Mouse (Mus musculus): ENCODE measurements around the gene Nell2.

Nell2 gene

GRCm38 (mm10) chr15:95100133-95100532 is 428.2 kb downstream of the Nell2 start:
- DNase-seq (ENCODE audit: low spot score in 2 of 2) = peak in 1 of 2 experiments; percentile 13

DNA sequence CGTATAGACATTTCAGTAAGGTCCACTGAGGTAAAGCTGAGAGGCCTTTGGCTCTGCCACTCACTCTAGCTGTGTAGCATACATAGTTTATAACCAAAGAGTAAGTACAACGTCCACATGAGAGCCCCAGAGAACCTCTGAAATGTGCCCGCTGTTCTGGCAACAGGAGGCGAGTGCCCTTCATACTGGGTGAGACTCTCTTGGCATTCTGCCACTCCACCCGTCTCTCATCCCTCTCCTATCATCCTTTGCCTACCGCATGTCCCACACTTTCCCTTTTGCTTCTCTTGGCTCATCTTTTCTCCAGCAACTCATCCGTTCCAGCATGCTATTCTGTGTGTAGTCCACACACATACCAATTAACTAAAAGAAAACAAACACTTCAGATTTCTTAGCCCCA is 442.4 kb downstream of the Nell2 start:
- no peak for DNase-seq (ENCODE audit: low spot score in 2 of 2)

- DNase-seq (ENCODE audit: low spot score in 2 of 2) = no peak
Measured at GRCm38 (mm10) chr15:95081654-95082053, 446.7 kb downstream of the Nell2 start.

- DNase-seq (ENCODE audit: low spot score in 2 of 2) = peak; percentile 61 to 65
Measured at GRCm38 (mm10) chr15:95075356-95075755, 453.0 kb downstream of the Nell2 start.

DNA sequence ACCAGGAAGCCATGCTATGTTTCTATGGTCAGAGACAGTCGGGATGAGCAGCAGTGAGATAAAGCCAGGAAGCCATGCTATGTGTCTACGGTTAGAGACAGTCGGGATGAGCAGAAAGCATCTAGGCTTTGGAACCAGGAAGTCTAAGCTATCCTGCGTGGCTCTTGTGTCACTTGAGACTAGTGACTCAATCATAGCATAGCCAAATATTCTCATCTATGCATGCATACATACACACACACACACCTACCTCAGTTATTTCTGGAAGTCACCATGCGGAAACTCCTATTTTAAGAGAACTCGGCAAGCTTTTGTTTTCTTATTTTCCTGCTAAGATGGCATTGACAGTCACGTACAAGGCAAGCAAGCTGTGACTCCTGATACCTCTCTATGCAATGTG is 457.5 kb downstream of the Nell2 start:
- no peak for DNase-seq (ENCODE audit: low spot score in 2 of 2)

DNA sequence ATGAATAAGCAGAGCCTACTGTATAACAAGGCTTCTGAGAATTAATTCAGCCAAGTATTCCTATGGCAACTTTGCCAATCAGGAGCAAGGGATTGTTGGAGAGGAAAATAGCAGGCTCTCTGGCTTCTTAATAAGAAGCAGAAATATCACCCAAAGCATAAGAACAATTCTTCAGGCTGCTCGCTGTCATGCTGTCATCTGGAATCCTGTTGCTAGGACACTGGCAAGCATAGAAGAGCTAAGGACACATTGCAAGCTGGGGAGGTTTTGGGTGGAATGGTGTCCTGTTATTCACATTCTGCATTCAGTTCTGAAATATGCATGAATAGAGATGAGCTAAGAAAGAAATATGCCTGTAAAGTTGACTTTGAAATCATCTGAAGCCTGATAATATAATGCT is 459.6 kb downstream of the Nell2 start:
- peak in 1 of 2 experiments; percentile 42 for DNase-seq (ENCODE audit: low spot score in 2 of 2)

DNA sequence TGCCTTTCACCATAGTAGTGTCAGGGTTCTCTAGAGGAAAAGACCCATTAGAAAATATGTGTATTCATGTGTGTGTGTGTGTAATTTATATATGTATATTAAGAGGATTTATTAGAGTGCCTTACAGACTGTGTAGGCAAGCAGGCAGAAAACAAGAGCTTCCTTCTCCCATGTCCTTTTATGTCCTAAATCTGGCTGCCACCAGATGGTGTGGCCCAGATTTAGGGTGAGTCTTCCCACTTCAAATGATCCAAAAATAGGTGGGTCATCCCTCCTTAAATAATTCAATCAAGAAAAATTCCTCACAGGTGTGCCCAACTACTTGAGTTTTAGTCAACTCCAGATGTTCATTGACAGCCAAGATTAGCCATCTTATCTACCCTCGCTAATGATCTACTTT is 460.3 kb downstream of the Nell2 start:
- no peak for DNase-seq (ENCODE audit: low spot score in 2 of 2)

GRCm38 (mm10) chr15:95055081-95055650 is 473.2 kb downstream of the Nell2 start:
- DNase-seq (ENCODE audit: low spot score in 2 of 2) = no peak

GRCm38 (mm10) chr15:95049171-95049729 is 479.1 kb downstream of the Nell2 start:
- DNase-seq (ENCODE audit: low spot score in 2 of 2) = no peak

DNA sequence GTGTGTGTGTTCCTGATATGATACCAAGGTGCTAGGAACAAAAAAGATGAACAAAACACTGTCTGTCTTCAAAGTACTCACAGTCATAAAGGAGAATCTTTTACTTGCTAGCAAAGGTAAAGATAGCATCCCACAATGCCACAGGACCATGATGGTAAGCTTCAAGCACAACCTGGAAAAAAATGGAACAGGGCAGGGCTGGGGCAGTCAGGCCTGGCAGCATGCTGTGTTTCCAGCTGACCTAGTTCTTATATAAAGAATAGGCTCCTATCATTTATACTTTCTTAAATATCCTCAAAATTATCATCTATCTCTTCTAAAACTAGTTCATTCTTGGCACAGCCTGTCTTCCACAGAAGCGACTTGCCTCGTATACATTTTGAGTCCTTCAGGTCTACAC is 480.9 kb downstream of the Nell2 start:
- DNase-seq (ENCODE audit: low spot score in 2 of 2) = no peak

DNA sequence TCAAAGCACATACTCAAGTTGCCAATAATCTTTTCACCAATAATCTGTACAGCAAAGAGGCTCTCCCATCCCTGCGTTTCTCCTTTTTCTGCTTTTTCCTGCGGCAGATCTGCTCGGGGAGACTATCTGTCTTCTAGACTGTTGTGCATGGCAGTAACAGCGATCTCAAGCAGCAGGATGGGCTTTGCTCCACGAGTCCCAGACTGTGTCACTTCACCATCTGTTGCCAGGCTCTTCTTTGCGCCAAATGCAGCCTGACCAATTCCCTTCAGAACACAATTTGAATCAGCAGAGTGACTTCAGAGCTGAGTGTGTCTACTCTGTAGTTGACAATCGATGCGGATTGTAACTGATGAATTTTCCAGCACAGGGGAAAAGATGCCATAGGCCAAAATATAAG is 484.3 kb downstream of the Nell2 start:
- DNase-seq (ENCODE audit: low spot score in 2 of 2) = no peak

GRCm38 (mm10) chr15:95042437-95042836 is 485.9 kb downstream of the Nell2 start:
- DNase-seq (ENCODE audit: low spot score in 2 of 2) = no peak

DNA sequence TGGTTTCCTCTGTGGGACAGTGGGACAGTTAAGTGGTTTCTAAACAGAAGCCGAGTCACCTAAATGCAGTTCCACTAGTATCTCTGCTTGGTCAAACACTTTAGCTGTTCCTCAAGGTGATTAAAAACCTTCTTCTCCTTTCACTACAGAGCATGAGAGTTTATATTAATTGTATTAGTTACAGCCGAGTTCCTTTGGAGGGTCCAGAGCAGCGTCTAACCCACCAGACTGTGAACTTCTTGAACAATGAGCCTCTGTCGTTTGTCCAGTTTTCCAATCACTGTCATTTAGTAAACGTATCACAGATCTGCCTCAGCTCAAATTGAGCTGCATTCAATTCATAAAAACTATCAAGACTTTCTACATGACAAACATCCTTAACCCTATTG is 498.9 kb downstream of the Nell2 start:
- DNase-seq (ENCODE audit: low spot score in 2 of 2) = no peak

DNA sequence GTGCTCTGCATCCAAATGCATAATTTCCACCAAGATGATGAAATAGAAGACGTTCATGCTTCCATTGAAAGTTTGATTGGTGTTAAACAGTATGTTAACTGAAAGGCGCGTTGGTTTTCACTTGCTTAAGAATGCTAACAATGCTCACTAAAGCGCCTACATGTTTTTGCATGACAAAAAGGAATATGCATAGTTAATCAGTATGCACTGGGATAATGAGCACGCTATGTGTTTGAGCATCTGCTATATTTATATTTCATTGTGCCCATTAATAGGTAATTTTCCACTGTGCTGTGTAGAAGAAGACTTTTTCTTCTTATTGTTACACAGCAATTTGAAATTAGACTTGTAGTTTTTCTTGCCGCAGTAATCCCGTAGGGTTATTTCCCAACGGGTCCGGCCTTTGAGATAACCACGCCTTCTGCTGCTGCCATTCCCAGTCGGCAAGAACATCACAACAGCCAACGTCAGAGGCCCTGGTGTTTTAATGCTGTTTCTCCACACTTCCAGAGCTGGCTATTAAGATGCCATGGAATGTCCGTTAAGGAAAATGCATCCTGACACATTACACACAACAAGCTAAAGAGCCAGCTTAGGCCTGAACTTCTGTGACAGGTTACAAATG is 499.4 kb downstream of the Nell2 start:
- DNase-seq (ENCODE audit: low spot score in 2 of 2) = no peak

Data from right cerebral cortex, postnatal 36 days (tissue).